Mouse (Mus musculus) forebrain, embryonic 15.5 days (tissue): Measurements from ENCODE around the gene 1500009L16Rik. TPM values are rescaled to one million over a fixed set of nuclear protein-coding genes. Genes with fewer than 3 reads are reported as not detected.

ENCODE experiments used
- ATAC-seq: fragments of 200-750 bp; cut with Nextera tagmentation; replicated peaks from 2 replicates; pipeline ENCODE4 v1.8.0; 2017; ENCODE audit warnings: mild to moderate bottlenecking, moderate TSS enrichment, moderate library complexity
- H3K27ac ChIP-seq: fragments of 300-500 bp; sonication (generic); replicated peaks from 2 replicates; pipeline ENCODE4 v1.5.1; 2015; ENCODE audit warnings: mild to moderate bottlenecking, inconsistent platforms
- H3K27me3 ChIP-seq: fragments of 300-500 bp; sonication (generic); 2 replicates; pipeline ENCODE4 v1.6.1; 2015; ENCODE audit warnings: inconsistent platforms
- H3K36me3 ChIP-seq: fragments of 300-500 bp; sonication (generic); 2 replicates; pipeline ENCODE4 v1.6.1; 2015; ENCODE audit warnings: mild to moderate bottlenecking, inconsistent platforms
- H3K4me1 ChIP-seq: fragments of 300-500 bp; sonication (generic); 2 replicates; pipeline ENCODE4 v1.6.1; 2015; ENCODE audit warnings: inconsistent platforms
- H3K4me2 ChIP-seq: fragments of 300-500 bp; sonication (generic); replicated peaks from 2 replicates; pipeline ENCODE4 v1.6.1; 2015; ENCODE audit warnings: mild to moderate bottlenecking, inconsistent platforms
- H3K4me3 ChIP-seq: fragments of 300-500 bp; sonication (generic); 2 replicates; pipeline ENCODE4 v1.5.1; 2015; ENCODE audit warnings: mild to moderate bottlenecking, inconsistent platforms
- H3K9ac ChIP-seq: fragments of 300-500 bp; sonication (generic); replicated peaks from 2 replicates; pipeline ENCODE4 v1.6.1; 2015; ENCODE audit warnings: mild to moderate bottlenecking, inconsistent platforms
- H3K9me3 ChIP-seq: fragments of 300-500 bp; sonication (generic); 2 replicates; pipeline ENCODE4 v1.6.1; 2016; ENCODE audit warnings: inconsistent platforms
- WGBS: fragments of 180-500 bp; shearing (Covaris S2); methylation state at CpG from one replicate; pipeline ENCODE4 v1.1.7; 2015; ENCODE audit warnings: mixed read lengths; 5-methylcytosine and 5-hydroxymethylcytosine counted together
- polyA plus RNA-seq: library from polyadenylated mRNA; unstranded; fragments of >200 nt; fragmentation: Nextera tagmentation; extraction: Ambion mirVana; gene quantifications from 2 replicates; pipeline ENCODE4 v1.2.1, GENCODE M21; 2015

Gene 1500009L16Rik
- polyA plus RNA-seq, 1 experiment from 2014 or later: 50.2 TPM

DNA sequence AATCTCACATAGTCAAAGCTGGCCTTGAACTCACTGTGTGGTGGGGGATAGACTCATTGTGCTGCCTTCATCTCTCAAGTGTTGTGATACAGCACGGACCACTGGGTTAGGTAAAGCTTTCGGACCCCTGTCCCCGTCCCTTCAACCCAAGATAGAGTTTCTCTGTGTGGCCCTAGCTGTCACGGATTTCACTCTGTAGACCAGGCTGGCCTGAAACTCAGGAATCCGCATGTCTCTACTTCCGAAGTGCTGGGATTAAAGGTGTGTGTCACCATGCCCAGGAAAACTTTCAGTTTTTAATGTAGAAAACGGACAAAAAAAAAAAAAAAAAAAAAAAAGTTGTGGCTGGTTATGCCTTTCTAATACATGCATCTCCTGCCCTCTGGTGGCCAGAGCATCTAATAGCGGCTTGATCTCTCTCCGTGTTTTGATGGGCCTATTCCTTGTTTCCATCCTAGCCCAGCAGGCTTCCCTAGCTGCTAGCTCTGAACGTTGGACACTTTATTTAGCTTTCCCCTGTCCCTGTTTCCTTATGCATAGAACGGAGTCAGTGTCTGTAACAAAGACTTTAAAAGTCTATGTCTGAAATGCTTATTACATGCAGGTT lies 53.7 kb downstream of the 1500009L16Rik start:
- no peak overlapping the region for H3K4me2 ChIP-seq
- no peaks in the 10 kb centered on the region for H3K4me1 ChIP-seq
- peak; percentile 57; the same call in 1 of the 2 replicates for ATAC-seq
- no peak overlapping the region for H3K27ac ChIP-seq
- no peaks in the 10 kb centered on the region for H3K9me3 ChIP-seq
- no peaks in the 10 kb centered on the region for H3K27me3 ChIP-seq
- no peak overlapping the region for H3K9ac ChIP-seq
- 41% methylated on average over 11 of the region's 11 CpGs for WGBS
- no peaks in the 10 kb centered on the region for H3K36me3 ChIP-seq
- H3K4me3 ChIP-seq: no peak overlapping the region

DNA sequence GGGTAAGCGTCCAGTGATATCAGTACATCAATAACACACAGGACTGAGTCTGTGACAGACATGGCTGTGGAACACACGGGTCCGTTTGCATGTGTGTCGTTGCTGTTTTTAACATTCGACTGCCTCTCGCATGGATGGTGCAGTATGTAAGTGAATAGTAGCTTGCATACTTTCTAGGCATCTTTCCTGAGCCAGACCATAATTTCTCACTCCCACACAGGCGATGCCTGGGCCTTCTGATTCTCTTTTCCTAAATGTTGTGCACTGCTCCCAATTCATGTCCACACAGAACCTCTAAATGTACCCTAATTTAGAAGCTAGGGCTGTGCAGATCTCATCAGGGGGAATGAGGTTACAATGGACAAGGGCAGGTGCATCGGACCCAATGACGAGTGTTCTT lies 54.6 kb downstream of the 1500009L16Rik start:
- Histone ChIP-seq H3K4me1 (no peaks in the 10 kb centered on the region), H3K9me3 (no peaks in the 10 kb centered on the region), H3K4me3 (no peak overlapping the region), H3K36me3 (no peaks in the 10 kb centered on the region), H3K4me2 (no peak overlapping the region), H3K27me3 (no peaks in the 10 kb centered on the region), H3K27ac (no peak overlapping the region), H3K9ac (no peak overlapping the region)
- no peak for ATAC-seq
- WGBS: 90% methylated on average over 9 of the region's 9 CpGs

DNA sequence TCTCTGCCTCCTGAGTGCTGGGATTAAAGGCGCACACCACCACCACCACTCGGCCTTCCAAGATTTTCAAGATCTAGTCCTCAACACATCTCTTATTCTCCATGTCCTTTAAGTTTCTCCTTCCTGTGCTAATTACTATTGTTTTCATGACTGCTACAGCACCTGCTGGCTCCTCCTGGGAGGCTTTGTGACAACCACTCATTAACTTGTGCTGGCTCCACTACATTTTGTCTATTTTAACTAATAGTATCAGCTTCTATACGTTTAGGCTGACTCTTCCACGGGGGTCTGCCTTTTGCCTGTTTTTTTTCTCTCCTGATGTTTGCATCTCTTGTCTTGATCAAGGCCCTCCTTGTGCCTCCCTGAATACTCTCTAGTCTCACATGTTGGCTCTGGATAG lies 59.2 kb downstream of the 1500009L16Rik start:
- Histone ChIP-seq H3K9ac (no peak overlapping the region), H3K27me3 (no peaks in the 10 kb centered on the region), H3K4me1 (0 out of 2 replicates have a peak, but pooled peaks cover 4% of the 10 kb centered on the region), H3K36me3 (no peaks in the 10 kb centered on the region), H3K27ac (no peak overlapping the region), H3K9me3 (no peaks in the 10 kb centered on the region; the same call in 1 of the 2 replicates), H3K4me3 (no peak overlapping the region), H3K4me2 (no peak overlapping the region)
- no peak for ATAC-seq
- 84% methylated on average over 4 of the region's 4 CpGs for WGBS

DNA sequence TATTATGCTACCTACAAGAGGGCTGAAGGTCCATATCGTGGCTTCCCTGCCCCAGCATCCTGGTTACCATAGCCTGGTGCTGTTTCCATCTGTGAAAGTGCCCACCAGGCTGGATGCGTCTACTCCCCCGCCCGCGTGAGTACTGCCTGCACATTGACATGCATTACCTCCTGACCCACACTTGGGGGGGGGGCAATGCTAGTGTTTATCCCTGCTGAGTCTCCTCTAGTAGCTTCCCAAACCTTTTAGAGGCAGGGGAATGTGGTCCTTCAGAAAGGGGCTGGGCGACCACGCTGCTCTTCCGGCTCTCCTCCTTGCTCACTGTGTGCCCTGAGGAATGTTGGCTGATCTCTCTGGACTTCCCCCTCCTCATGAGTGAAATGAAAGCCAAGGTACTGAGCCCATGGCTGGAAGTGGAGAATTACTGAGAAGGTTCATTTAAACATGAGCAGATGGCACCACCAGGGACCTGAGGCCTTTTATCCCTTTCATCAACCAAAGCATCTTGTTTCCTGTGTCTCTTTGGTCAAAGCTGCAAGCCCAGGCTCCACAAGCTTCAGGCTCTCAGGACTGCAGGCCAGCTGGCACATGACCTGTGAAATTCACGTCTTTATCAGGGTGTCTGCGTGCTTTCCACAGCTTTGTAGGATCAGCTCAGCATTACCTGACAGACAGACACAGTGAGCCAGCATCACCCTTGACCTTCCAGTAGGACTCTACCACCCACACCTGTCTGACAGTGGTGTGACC lies 59.9 kb downstream of the 1500009L16Rik start:
- Histone ChIP-seq H3K4me1 (0 out of 2 replicates have a peak, but pooled peaks cover 4% of the 10 kb centered on the region), H3K4me2 (no peak overlapping the region), H3K9me3 (no peaks in the 10 kb centered on the region; the same call in 1 of the 2 replicates), H3K9ac (no peak overlapping the region), H3K27me3 (no peaks in the 10 kb centered on the region), H3K36me3 (no peaks in the 10 kb centered on the region), H3K27ac (no peak overlapping the region), H3K4me3 (no peak overlapping the region)
- 88% methylated on average over 10 of the region's 10 CpGs for WGBS
- no peak for ATAC-seq

DNA sequence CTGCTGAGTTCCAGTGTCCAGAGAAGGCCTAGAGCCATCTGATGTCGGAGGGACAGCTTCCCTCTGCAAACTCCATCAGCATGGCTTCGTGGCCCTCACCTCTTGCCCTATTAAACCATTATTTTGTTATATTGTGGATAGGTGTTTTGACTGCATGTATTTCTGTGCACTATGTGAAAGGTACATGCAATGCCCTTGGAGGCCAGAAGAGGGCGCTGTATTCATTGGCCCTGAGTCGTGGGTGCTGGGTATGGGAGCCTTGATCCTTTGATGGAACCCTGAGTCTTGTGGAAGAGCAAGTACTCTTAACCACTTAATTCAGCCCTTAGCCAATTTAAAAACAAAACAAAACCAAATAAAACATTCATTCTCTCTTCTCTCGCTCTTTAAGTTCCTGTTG lies 62.3 kb downstream of the 1500009L16Rik start:
- Histone ChIP-seq H3K9me3 (no peaks in the 10 kb centered on the region; the same call in 1 of the 2 replicates), H3K9ac (no peak overlapping the region), H3K27me3 (no peaks in the 10 kb centered on the region), H3K4me3 (no peak overlapping the region), H3K4me1 (0 out of 2 replicates have a peak, but pooled peaks cover 4% of the 10 kb centered on the region), H3K4me2 (no peak overlapping the region), H3K36me3 (no peaks in the 10 kb centered on the region), H3K27ac (no peak overlapping the region)
- WGBS: 33% methylated on average over 5 of the region's 5 CpGs
- no peak for ATAC-seq

DNA sequence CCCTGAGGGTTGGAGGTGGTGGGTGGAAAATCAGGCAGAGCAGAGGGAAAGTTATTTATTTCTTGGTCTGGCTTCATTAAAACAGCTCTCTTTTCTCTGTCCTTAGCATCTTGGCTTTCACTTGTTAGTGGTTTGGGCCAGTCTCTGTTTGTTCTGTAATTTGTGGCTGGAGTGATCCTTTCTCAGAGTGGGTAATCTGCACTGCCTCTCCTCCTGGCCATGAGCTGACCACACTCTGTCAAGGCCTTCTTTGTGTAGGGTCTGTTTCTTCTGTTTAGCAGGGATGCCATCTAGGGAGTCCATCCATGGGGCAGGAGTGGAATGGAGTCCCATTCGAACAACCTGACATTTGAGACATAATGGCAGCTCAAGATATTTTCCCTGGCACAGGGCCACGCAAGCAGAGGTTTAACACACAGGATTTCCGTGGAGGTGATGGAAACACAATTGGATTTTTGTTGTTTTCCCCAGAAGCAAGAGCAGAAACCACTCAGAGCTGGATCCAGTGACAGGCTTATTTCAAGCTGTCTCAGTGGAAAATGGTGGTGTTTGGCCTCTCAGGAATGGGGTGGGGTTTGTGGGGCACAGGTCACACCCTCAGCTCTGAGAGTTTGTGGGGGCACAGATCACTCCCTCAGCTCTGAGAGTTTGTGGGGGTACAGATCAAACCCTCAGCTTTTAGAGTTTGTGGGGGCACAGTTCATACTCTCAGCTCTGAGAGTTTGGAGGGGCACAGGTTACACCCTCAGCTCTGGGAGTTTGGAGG lies 63.1 kb downstream of the 1500009L16Rik start:
- 54% methylated on average over 3 of the region's 3 CpGs for WGBS
- Histone ChIP-seq H3K36me3 (no peaks in the 10 kb centered on the region), H3K4me2 (no peak overlapping the region), H3K9me3 (no peaks in the 10 kb centered on the region; the same call in 1 of the 2 replicates), H3K4me1 (0 out of 2 replicates have a peak, but pooled peaks cover 4% of the 10 kb centered on the region), H3K9ac (no peak overlapping the region), H3K27me3 (no peaks in the 10 kb centered on the region), H3K27ac (no peak overlapping the region), H3K4me3 (no peak overlapping the region)
- no peak for ATAC-seq

DNA sequence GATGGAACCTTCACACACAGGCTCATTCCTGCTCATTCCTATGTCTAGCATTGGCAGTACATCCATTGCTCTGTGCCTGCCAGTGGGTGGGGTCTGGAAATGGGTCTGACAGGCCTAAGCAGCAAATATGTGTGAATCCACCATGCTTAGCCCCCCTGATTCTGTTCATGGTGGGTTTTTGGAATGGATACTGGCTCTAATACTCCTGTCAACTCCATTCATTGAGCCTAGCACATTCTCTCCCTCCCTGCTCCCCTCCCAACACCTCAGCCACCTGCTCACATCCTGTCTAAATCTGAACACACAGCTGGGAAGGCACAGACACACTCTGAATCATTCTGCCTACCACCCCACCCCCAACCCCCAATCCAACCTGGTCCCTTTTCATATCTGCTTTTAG lies 72.4 kb downstream of the 1500009L16Rik start:
- Histone ChIP-seq H3K4me1 (no peaks in the 10 kb centered on the region), H3K9ac (no peak overlapping the region), H3K4me3 (no peak overlapping the region), H3K9me3 (no peaks in the 10 kb centered on the region), H3K27ac (no peak overlapping the region), H3K27me3 (no peaks in the 10 kb centered on the region), H3K4me2 (no peak overlapping the region), H3K36me3 (no peaks in the 10 kb centered on the region)
- ATAC-seq: no peak

DNA sequence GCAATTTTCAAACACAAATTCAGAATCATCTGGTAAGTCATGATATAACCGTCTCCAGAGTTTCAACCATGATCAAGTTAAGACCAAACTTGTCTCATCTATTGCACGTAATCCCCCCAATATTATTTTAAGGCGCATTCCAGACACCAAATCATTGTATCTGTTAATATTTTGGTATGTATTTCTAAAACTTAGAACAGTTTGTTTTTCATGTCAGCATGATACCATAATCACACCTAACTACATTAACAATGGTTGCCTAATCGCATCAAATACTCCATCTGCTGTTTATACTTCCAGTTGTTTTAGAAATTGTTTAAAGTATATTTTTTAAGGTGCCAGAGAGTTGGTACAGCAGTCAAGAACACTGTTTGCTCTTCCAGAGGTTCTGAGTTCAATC lies 72.8 kb downstream of the 1500009L16Rik start:
- Histone ChIP-seq H3K27ac (no peak overlapping the region), H3K4me2 (no peak overlapping the region), H3K9me3 (no peaks in the 10 kb centered on the region), H3K27me3 (no peaks in the 10 kb centered on the region), H3K4me1 (no peaks in the 10 kb centered on the region), H3K9ac (no peak overlapping the region), H3K4me3 (no peak overlapping the region), H3K36me3 (no peaks in the 10 kb centered on the region)
- WGBS: 96% methylated on average over 4 of the region's 4 CpGs
- ATAC-seq: no peak

DNA sequence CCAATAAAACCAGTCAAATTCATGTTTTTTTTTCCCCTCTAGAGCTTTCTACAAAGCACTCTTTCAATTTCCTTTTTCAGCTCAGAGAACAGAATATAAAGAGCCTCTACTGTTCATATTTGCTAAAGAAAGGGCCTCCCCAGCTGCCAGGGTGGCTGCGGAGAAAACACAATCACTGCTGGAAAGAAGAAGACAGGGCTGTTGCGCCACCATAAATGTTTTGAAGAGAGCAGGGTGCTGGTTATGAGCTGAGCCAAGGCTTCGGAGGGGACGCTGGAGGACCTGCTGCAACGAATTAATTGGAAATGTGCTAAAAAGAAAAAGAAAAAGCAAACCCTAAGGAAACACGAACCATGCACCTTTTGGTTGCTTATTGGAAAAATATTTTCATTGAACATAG lies 81.4 kb downstream of the 1500009L16Rik start:
- ATAC-seq: no peak
- no peaks in the 10 kb centered on the region for H3K27me3 ChIP-seq
- no peak overlapping the region for H3K4me2 ChIP-seq
- peaks cover 12% of the 10 kb centered on the region for H3K4me1 ChIP-seq
- H3K27ac ChIP-seq: no peak overlapping the region
- 42% methylated on average over 6 of the region's 6 CpGs for WGBS
- no peak overlapping the region for H3K9ac ChIP-seq
- H3K9me3 ChIP-seq: no peaks in the 10 kb centered on the region
- no peak overlapping the region for H3K4me3 ChIP-seq
- H3K36me3 ChIP-seq: no peaks in the 10 kb centered on the region

DNA sequence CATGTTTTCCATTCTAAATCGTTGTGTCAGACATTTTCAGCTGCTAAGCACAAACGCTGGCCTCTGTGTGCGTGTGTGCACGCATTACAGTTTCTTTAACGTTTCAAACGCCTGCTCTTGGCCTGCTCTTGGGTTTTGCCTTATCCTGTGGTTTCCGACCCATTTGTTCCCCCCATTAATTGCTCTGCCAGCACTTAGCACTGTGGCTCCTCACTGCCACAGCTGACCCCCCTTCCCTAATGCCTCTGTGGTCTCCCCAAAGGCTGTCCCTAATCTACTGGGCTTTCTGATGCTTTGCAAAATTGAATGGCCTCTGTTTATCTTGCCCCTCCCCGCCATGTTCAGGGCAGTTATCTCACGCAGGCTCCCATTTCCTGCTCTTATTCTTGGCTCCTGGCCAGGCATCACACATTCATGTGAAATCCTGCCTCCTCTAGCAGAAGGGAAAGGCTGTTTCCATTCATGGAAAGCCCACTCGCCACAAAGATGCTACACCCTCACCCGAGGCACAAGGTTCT lies 82.6 kb downstream of the 1500009L16Rik start:
- Histone ChIP-seq H3K4me2 (no peak overlapping the region), H3K36me3 (no peaks in the 10 kb centered on the region), H3K4me3 (no peak overlapping the region), H3K4me1 (peaks cover 12% of the 10 kb centered on the region), H3K27me3 (no peaks in the 10 kb centered on the region), H3K9me3 (no peaks in the 10 kb centered on the region), H3K9ac (no peak overlapping the region), H3K27ac (no peak overlapping the region)
- 31% methylated on average over 11 of the region's 11 CpGs for WGBS
- ATAC-seq: peak; percentile 61

DNA sequence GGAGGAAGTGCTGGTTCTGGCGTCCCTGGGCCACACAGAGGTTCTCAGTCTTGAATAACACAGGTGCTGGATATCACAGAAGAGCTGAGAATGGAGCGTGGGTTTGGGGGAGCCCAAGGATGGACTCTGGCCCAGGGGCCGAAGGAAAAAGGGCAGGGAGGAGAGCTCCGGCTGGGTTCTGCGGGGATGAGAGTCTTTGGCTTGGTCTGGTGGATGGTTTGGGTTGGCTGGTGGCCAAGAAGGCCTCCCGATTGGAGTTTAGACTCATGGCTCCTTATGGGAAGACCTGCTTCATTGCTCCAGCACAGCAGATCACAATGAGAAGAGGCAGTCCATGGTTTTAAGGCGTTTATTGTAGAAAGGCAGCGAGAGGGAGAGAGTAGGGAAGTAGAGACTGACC lies 84.6 kb downstream of the 1500009L16Rik start:
- H3K27me3 ChIP-seq: no peaks in the 10 kb centered on the region

More for the DNA sequence above, 84.6 kb downstream of the 1500009L16Rik start:
- no peak for ATAC-seq
- peaks cover 12% of the 10 kb centered on the region for H3K4me1 ChIP-seq
- WGBS: 84% methylated on average over 8 of the region's 8 CpGs
- no peak overlapping the region for H3K4me2 ChIP-seq
- H3K36me3 ChIP-seq: no peaks in the 10 kb centered on the region
- H3K9me3 ChIP-seq: no peaks in the 10 kb centered on the region
- no peak overlapping the region for H3K27ac ChIP-seq
- no peak overlapping the region for H3K4me3 ChIP-seq
- no peak overlapping the region for H3K9ac ChIP-seq
